Mouse (Mus musculus) splenic B cell, adult 2 months (primary cell): ENCODE measurements around the gene Mpig6b.

Source experiments
- DNase-seq: peaks from one replicate; pipeline ENCODE4 v3.0.0-alpha.2; 2011; ENCODE audit warnings: low read depth, low spot score
- H3K27me3 ChIP-seq: 2 replicates; pipeline ENCODE4 v1.6.1; 2012; ENCODE audit warnings: mild to moderate bottlenecking, low read length, moderate library complexity, mixed read lengths; ENCODE audit not compliant: control insufficient read depth, poor library complexity, insufficient read depth, severe bottlenecking
- H3K36me3 ChIP-seq: 2 replicates; pipeline ENCODE4 v1.6.1; 2012; ENCODE audit warnings: mild to moderate bottlenecking, low read length, moderate library complexity, mixed read lengths; ENCODE audit not compliant: control insufficient read depth, poor library complexity, insufficient read depth, severe bottlenecking

The Mpig6b gene

GRCm38 (mm10) chr17:35077285-35077684, 11.3 kb upstream of the Mpig6b start:
- DNase-seq: no peak
- Histone ChIP-seq H3K36me3 (no peaks in the 10 kb centered on the region), H3K27me3 (no peaks in the 10 kb centered on the region; the same call in 1 of the 2 replicates)

GRCm38 (mm10) chr17:35076507-35077176, 10.7 kb upstream of the Mpig6b start, which contains the start of gene Ly6g6e:
TSS of gene Ly6g6e (plus strand) at chr17:35076902.
- DNase-seq: no peak
- no peaks in the 10 kb centered on the region for H3K36me3 ChIP-seq
- no peaks in the 10 kb centered on the region; the same call in 1 of the 2 replicates for H3K27me3 ChIP-seq

- DNase-seq: no peak
- H3K36me3 ChIP-seq: no peaks in the 10 kb centered on the region
- H3K27me3 ChIP-seq: no peaks in the 10 kb centered on the region; the same call in 1 of the 2 replicates
These were observed 8.1 kb upstream of the Mpig6b start for GRCm38 (mm10) chr17:35074097-35074496.

GRCm38 (mm10) chr17:35071454-35071853, 5.5 kb upstream of the Mpig6b start:
- Histone ChIP-seq H3K36me3 (no peaks in the 10 kb centered on the region), H3K27me3 (no peaks in the 10 kb centered on the region)
- no peak for DNase-seq

- no peak for DNase-seq
- Histone ChIP-seq H3K36me3 (no peaks in the 10 kb centered on the region), H3K27me3 (no peaks in the 10 kb centered on the region)
These were observed 4.7 kb upstream of the Mpig6b start for GRCm38 (mm10) chr17:35070556-35071229.

- DNase-seq: no peak
- H3K36me3 ChIP-seq: no peaks in the 10 kb centered on the region
- no peaks in the 10 kb centered on the region for H3K27me3 ChIP-seq
These were observed 2.4 kb upstream of the Mpig6b start for GRCm38 (mm10) chr17:35068213-35068914.

GRCm38 (mm10) chr17:35064951-35065947, 735 bp downstream of the Mpig6b start, which contains the start of gene Ly6g6c:
TSS of gene Ly6g6c (plus strand) at chr17:35065388.
- peak; percentile 44 for DNase-seq
- H3K27me3 ChIP-seq: no peaks in the 10 kb centered on the region
- H3K36me3 ChIP-seq: no peaks in the 10 kb centered on the region

- Histone ChIP-seq H3K36me3 (no peaks in the 10 kb centered on the region), H3K27me3 (no peaks in the 10 kb centered on the region)
- no peak for DNase-seq
These were observed 1.6 kb downstream of the Mpig6b start for GRCm38 (mm10) chr17:35064378-35064877.

GRCm38 (mm10) chr17:35063466-35063865, 2.5 kb downstream of the Mpig6b start:
- Histone ChIP-seq H3K36me3 (no peaks in the 10 kb centered on the region; the same call in 1 of the 2 replicates), H3K27me3 (no peaks in the 10 kb centered on the region)
- no peak for DNase-seq

- Histone ChIP-seq H3K36me3 (peaks cover 5% of the 10 kb centered on the region), H3K27me3 (no peaks in the 10 kb centered on the region)
- no peak for DNase-seq
These were observed 4.7 kb downstream of the Mpig6b start for GRCm38 (mm10) chr17:35061299-35061698.

GRCm38 (mm10) chr17:35060737-35061297, 5.2 kb downstream of the Mpig6b start:
- Histone ChIP-seq H3K27me3 (no peaks in the 10 kb centered on the region), H3K36me3 (peaks cover 5% of the 10 kb centered on the region)
- no peak for DNase-seq

- H3K27me3 ChIP-seq: no peaks in the 10 kb centered on the region
- DNase-seq: no peak
These were observed 5.9 kb downstream of the Mpig6b start for GRCm38 (mm10) chr17:35060071-35060470.

GRCm38 (mm10) chr17:35058911-35059892, 6.8 kb downstream of the Mpig6b start, which contains the start of gene Ddah2:
TSS of gene Ddah2 (plus strand) at chr17:35059035.
- Histone ChIP-seq H3K36me3 (peaks cover 11% of the 10 kb centered on the region), H3K27me3 (no peaks in the 10 kb centered on the region)
- DNase-seq: peak; percentile 86

More at GRCm38 (mm10) chr17:35060071-35060470, 5.9 kb downstream of the Mpig6b start:
- peaks cover 8% of the 10 kb centered on the region for H3K36me3 ChIP-seq
